Mouse (Mus musculus) liver, embryonic 14.5 days (tissue): ENCODE measurements around the gene Cacna1d. TPM values are rescaled to one million over a fixed set of nuclear protein-coding genes. Genes with fewer than 3 reads are reported as not detected.
A peak's percentile ranks its signal among the peaks of the same experiment; 100 is the strongest.

ENCODE experiments used
- ATAC-seq: fragments of 200-750 bp; cut with Nextera tagmentation; 2 replicates; pipeline ENCODE4 v1.8.0; 2017; ENCODE audit warnings: moderate number of reproducible peaks, mild to moderate bottlenecking, moderate library complexity; ENCODE audit not compliant: insufficient read depth
- DNase-seq, 3 experiments: peaks; one replicate each; pipeline ENCODE4 v3.0.0-alpha.2; 2012 to 2013; ENCODE audit warnings: low read depth in 3 of 3, low spot score in 3 of 3
- H3K27ac ChIP-seq: fragments of 300-500 bp; sonication (generic); 2 replicates; pipeline ENCODE4 v1.5.1; 2014; ENCODE audit warnings: moderate library complexity, mild to moderate bottlenecking, control low read depth, inconsistent platforms
- H3K27me3 ChIP-seq: fragments of 300-500 bp; sonication (generic); 2 replicates; pipeline ENCODE4 v1.6.1; 2014; ENCODE audit warnings: mild to moderate bottlenecking, low read length, moderate library complexity; ENCODE audit not compliant: control insufficient read depth, insufficient read depth
- H3K36me3 ChIP-seq: fragments of 300-500 bp; sonication (generic); replicated peaks from 2 replicates; pipeline ENCODE4 v1.6.1; 2014; ENCODE audit warnings: low read depth; ENCODE audit not compliant: control insufficient read depth, insufficient read depth
- H3K4me1 ChIP-seq, 2 experiments: fragments of 200-500 bp in 1 of 2; fragments of 300-500 bp in 1 of 2; sonication (generic) in 1 of 2; replicated peaks; 2 replicates each; pipeline ENCODE4 v1.6.1; 2012 to 2014; ENCODE audit warnings: antibody characterized with exemption in 1 of 2, inconsistent platforms in 1 of 2, low read length in 1 of 2; ENCODE audit not compliant: control insufficient read depth in 2 of 2, insufficient read depth in 2 of 2
- H3K4me2 ChIP-seq: fragments of 300-500 bp; sonication (generic); 2 replicates; pipeline ENCODE4 v1.6.1; 2014; ENCODE audit warnings: low read depth, mild to moderate bottlenecking, control low read depth, moderate library complexity
- H3K4me3 ChIP-seq, 2 experiments: fragments of 200-500 bp in 1 of 2; fragments of 300-500 bp in 1 of 2; sonication (generic) in 1 of 2; 2 replicates each; pipeline ENCODE4 v1.5.1; 2012 to 2014; ENCODE audit warnings: low read depth in 2 of 2, low read length in 2 of 2, mild to moderate bottlenecking in 2 of 2, control low read depth in 1 of 2, inconsistent platforms in 1 of 2, moderate library complexity in 1 of 2; ENCODE audit not compliant: insufficient read depth in 1 of 2
- H3K9ac ChIP-seq: fragments of 300-500 bp; sonication (generic); replicated peaks from 2 replicates; pipeline ENCODE4 v1.6.1; 2014; ENCODE audit warnings: mild to moderate bottlenecking, control low read depth, moderate library complexity
- H3K9me3 ChIP-seq: fragments of 300-500 bp; sonication (generic); 2 replicates; pipeline ENCODE4 v1.6.1; 2016; ENCODE audit warnings: low read length, mixed read lengths; ENCODE audit not compliant: control insufficient read depth
- CTCF ChIP-seq: IDR thresholded peaks from 2 replicates; pipeline ENCODE4 v1.5.1; 2016; ENCODE audit warnings: antibody characterized with exemption, low read depth, control low read depth
- EP300 ChIP-seq: IDR thresholded peaks from 2 replicates; pipeline ENCODE4 v1.6.1; 2016; ENCODE audit warnings: antibody characterized with exemption, low read depth
- WGBS: fragments of 180-500 bp; shearing (Covaris S2); extraction: QIAGEN DNeasy Blood & Tissue Kit; methylation state at CpG from one replicate; pipeline ENCODE4 v1.1.7; 2014; ENCODE audit not compliant: insufficient replicate concordance; 5-methylcytosine and 5-hydroxymethylcytosine counted together
- polyA plus RNA-seq, 2 experiments: library from polyadenylated mRNA; depleted of rRNA in 1 of 2; stranded (reverse) in 1 of 2; unstranded in 1 of 2; fragments of >200 nt; fragmentation: Nextera tagmentation in 1 of 2; extraction: Ambion mirVana in 1 of 2; gene quantifications; 2 replicates each; pipeline versions ENCODE4 v1.2.1 to v1.2.3; 2012 to 2014

Cacna1d gene
- polyA plus RNA-seq, 2 experiments = 0.17 TPM

DNA sequence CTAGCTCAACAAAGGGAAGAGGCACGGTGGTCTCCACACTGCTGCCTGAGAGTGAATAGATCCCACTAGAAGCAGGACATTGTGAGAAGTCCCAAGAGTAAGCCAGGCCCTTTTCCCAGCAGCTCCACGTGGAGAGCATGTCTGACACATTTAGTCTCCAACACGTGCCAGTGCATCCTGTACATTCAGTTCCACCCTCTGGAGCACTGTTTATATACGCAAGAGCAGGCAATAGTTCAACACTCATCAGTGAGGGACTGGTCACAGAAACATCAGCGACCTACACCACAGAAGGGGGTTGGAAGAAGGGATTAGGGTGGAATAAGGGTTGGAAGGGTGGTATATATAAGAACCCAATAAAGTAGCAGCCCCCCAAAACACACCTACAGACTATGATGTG is 371.2 kb downstream of the Cacna1d start:
- no peak overlapping the region for H3K27ac ChIP-seq
- H3K4me1 ChIP-seq = no peaks in the 10 kb centered on the region
- no peak overlapping the region for H3K4me3 ChIP-seq
- WGBS = 51% methylated on average over 5 of the region's 5 CpGs
- TF ChIP-seq EP300 = no peak
- TF ChIP-seq CTCF = no peak
- H3K27me3 ChIP-seq = no peaks in the 10 kb centered on the region
- no peaks in the 10 kb centered on the region for H3K36me3 ChIP-seq
- ATAC-seq = no peak
- H3K4me2 ChIP-seq = no peak overlapping the region
- no peak for DNase-seq
- no peaks in the 10 kb centered on the region for H3K9me3 ChIP-seq
- H3K9ac ChIP-seq = no peak overlapping the region

DNA sequence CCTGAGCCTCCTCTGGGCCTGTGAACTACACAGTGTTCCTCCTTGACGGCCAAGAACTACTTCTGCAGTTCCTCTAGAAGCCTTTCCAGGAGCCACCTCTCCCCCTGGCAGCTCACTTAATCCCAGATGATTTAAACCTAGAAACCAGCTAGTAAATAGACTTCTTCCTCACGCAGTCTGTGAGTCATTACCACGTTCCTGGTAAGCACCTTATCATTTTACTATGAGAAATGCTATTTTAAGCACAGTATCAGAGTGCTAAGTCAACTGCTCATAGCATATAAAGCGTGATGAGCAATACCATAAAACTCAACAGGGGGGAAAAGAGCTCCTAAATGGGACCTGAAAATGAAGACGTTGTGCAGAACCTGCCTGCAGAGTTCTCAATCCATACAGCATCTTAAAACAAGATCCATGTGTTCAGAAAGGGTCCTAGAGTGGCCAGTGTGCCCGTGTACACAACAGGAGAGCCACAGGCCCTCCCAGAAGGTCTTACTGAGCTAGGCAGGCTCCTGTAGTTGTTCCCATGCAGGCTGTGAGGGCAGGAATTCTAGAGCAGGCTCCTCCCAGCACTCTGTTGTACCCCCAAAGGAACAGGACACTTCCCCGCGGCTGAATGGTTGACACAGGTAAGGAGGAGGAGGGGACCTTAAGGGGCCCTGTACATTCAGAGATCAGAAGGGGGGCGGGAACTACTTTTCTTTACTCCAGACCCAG is 377.7 kb downstream of the Cacna1d start:
- H3K9me3 ChIP-seq = no peaks in the 10 kb centered on the region

GRCm38 (mm10) chr14:30109079-30109478 is 382.2 kb downstream of the Cacna1d start:
- H3K9me3 ChIP-seq = no peaks in the 10 kb centered on the region
- no peak overlapping the region for H3K4me3 ChIP-seq
- no peak overlapping the region for H3K4me2 ChIP-seq
- TF ChIP-seq CTCF = peak; percentile 80
- no peak for TF ChIP-seq EP300
- 27% methylated on average over 2 of the region's 2 CpGs for WGBS
- no peak for ATAC-seq
- H3K4me1 ChIP-seq = no peaks in the 10 kb centered on the region
- H3K27me3 ChIP-seq = no peaks in the 10 kb centered on the region
- peak in 2 of 3 experiments; percentile 15 to 17 for DNase-seq
- H3K27ac ChIP-seq = no peak overlapping the region
- no peak overlapping the region for H3K9ac ChIP-seq
- H3K36me3 ChIP-seq = no peaks in the 10 kb centered on the region

More for the DNA sequence above, 377.7 kb downstream of the Cacna1d start:
- WGBS = 43% methylated on average over 9 of the region's 9 CpGs
- Histone ChIP-seq H3K27me3 (no peaks in the 10 kb centered on the region), H3K27ac (no peak overlapping the region), H3K4me1 (no peaks in the 10 kb centered on the region), H3K9ac (no peak overlapping the region), H3K36me3 (no peaks in the 10 kb centered on the region), H3K4me2 (no peak overlapping the region), H3K4me3 (no peak overlapping the region)
- DNase-seq = no peak
- TF ChIP-seq CTCF = no peak
- ATAC-seq = no peak

- 60% methylated on average over 4 of the region's 4 CpGs for WGBS
- H3K9ac ChIP-seq = no peak overlapping the region
- no peak overlapping the region for H3K4me3 ChIP-seq
- H3K9me3 ChIP-seq = no peaks in the 10 kb centered on the region
- TF ChIP-seq EP300 = no peak
- no peak for TF ChIP-seq CTCF
- DNase-seq (no peak), ATAC-seq (no peak)
- H3K27me3 ChIP-seq = no peaks in the 10 kb centered on the region
- no peaks in the 10 kb centered on the region for H3K4me1 ChIP-seq
- H3K36me3 ChIP-seq = no peaks in the 10 kb centered on the region
- H3K4me2 ChIP-seq = no peak overlapping the region
- no peak overlapping the region for H3K27ac ChIP-seq
Measured at GRCm38 (mm10) chr14:30106550-30106949, 384.7 kb downstream of the Cacna1d start.

- Histone ChIP-seq H3K9ac (no peak overlapping the region), H3K9me3 (no peaks in the 10 kb centered on the region), H3K4me3 (no peak overlapping the region), H3K4me2 (no peak overlapping the region), H3K4me1 (no peaks in the 10 kb centered on the region), H3K27me3 (no peaks in the 10 kb centered on the region), H3K27ac (no peak overlapping the region), H3K36me3 (no peaks in the 10 kb centered on the region)
- TF ChIP-seq CTCF (no peak), EP300 (no peak)
- ATAC-seq = no peak
- WGBS = 61% methylated on average over 6 of the region's 6 CpGs
- DNase-seq = no peak
Measured at GRCm38 (mm10) chr14:30105551-30105950, 385.7 kb downstream of the Cacna1d start.
